Mouse (Mus musculus): ENCODE data around the gene Nckap5. TPM values are rescaled to one million over a fixed set of nuclear protein-coding genes. Genes with fewer than 3 reads are reported as not detected.
"Not testable (repeated sequence)": the region's sequence is repeated elsewhere in the genome, so short reads cannot be mapped to it uniquely, and the experiment has no call there.

The Nckap5 gene
- total and polyA plus RNA-seq, 3 experiments = not detected

DNA sequence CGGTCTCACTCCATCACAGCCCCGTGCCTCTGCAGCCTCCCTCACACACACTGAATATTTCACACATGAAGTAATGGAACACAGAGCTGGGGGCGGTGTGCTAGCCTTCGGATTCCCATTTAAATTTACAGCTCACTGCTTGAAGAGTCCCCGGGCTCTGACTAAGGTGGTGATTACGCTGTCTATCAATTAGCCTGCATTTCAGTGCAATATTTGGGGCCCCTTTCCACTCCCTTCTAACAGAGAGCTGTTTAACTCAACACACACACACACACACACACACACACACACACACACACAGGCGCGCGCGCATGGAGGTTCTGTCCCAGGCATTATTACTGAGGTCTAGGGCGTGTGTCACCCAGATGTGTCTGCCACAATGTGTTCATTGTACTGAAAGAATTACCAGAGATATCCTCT lies 31.2 kb downstream of the Nckap5 start:
- Histone ChIP-seq H3K4me1 (ENCODE audit: control insufficient read depth in 1 of 2, insufficient read depth in 2 of 2, low read length in 2 of 2) (no peaks in the 10 kb centered on the region), H3K9me3 (replicated peaks; ENCODE audit: insufficient read depth, low read length) (no peaks in the 10 kb centered on the region), H3K27ac (ENCODE audit: control insufficient read depth, low read depth, low read length) (no peak overlapping the region), H3K36me3 (ENCODE audit: control insufficient read depth in 1 of 2, insufficient read depth in 2 of 2, low read length in 2 of 2) (no peaks in the 10 kb centered on the region), H3K27me3 (ENCODE audit: control insufficient read depth in 1 of 2, insufficient read depth in 2 of 2, low read length in 2 of 2) (no peaks in the 10 kb centered on the region), H3K9ac (ENCODE audit: control insufficient read depth, low read depth, low read length, poor library complexity, severe bottlenecking) (no peak overlapping the region), H3K4me3 (ENCODE audit: control insufficient read depth in 1 of 2, insufficient read depth in 1 of 2, low read depth in 2 of 2, low read length in 2 of 2) (no peak overlapping the region), H3K79me2 (ENCODE audit: control insufficient read depth, insufficient read depth, low read length, poor library complexity) (no peaks in the 10 kb centered on the region)
- TF ChIP-seq POLR2AphosphoS2 (IDR thresholded peaks at IDR 0.05; ENCODE audit: low read length) = no peak
- TF ChIP-seq MYC (IDR thresholded peaks at IDR 0.05; ENCODE audit: low read depth, low read length) = no peak
- TF ChIP-seq CHD1 (IDR thresholded peaks at IDR 0.05; ENCODE audit: low read depth, low read length) = no peak
- TF ChIP-seq NRF1 (IDR thresholded peaks at IDR 0.05; ENCODE audit: insufficient read depth, low read depth, low read length, poor library complexity, severe bottlenecking) = no peak
- TF ChIP-seq MAFK (IDR thresholded peaks at IDR 0.05; ENCODE audit: borderline replicate concordance, low read depth, low read length) = no peak
- no peak for TF ChIP-seq MAZ (IDR thresholded peaks at IDR 0.05; ENCODE audit: low read depth, low read length)
- no peak for TF ChIP-seq MAX (IDR thresholded peaks at IDR 0.05; ENCODE audit: low read length)
- no peak for TF ChIP-seq MEF2A (IDR thresholded peaks at IDR 0.05; ENCODE audit: extremely low read depth, insufficient replicate concordance, low read depth, low read length, poor library complexity, severe bottlenecking)
- no peak for TF ChIP-seq MXI1 (IDR thresholded peaks at IDR 0.05; ENCODE audit: low read depth, low read length)
- TF ChIP-seq JUND (IDR thresholded peaks at IDR 0.05; ENCODE audit: low read depth, low read length) = no peak
- TF ChIP-seq UBTF (IDR thresholded peaks at IDR 0.05; ENCODE audit: borderline replicate concordance, insufficient read depth, low read depth, low read length) = no peak
- TF ChIP-seq KAT2A (conservative IDR thresholded peaks at IDR 0.05; ENCODE audit: low read depth, low read length) = no peak
- TF ChIP-seq BHLHE40 (IDR thresholded peaks at IDR 0.05; ENCODE audit: borderline replicate concordance, low read depth, low read length) = no peak
- no peak for TF ChIP-seq ZKSCAN1 (IDR thresholded peaks at IDR 0.05; ENCODE audit: low read depth, low read length)
- no peak for TF ChIP-seq ZNF384 (IDR thresholded peaks at IDR 0.05; ENCODE audit: low read depth, low read length)
- TF ChIP-seq SIN3A (IDR thresholded peaks at IDR 0.05; ENCODE audit: low read length) = no peak
- TF ChIP-seq ELF1 (IDR thresholded peaks at IDR 0.05; ENCODE audit: low read depth, low read length) = no peak
- TF ChIP-seq EP300 (IDR thresholded peaks at IDR 0.05; ENCODE audit: low read depth in 1 of 2, low read length in 2 of 2) = no peak
- no peak for TF ChIP-seq CHD2 (IDR thresholded peaks at IDR 0.05; ENCODE audit: low read length)
- TF ChIP-seq CTCF (IDR thresholded peaks at IDR 0.05 in 2 of 3, conservative IDR thresholded peaks at IDR 0.05 in 1 of 3; ENCODE audit: control insufficient read depth in 1 of 3, insufficient read depth in 1 of 3, low read depth in 2 of 3, low read length in 3 of 3, poor library complexity in 1 of 3, severe bottlenecking in 1 of 3) = no peak
- DNase-seq (ENCODE audit: low read depth, low spot score) = no peak

DNA sequence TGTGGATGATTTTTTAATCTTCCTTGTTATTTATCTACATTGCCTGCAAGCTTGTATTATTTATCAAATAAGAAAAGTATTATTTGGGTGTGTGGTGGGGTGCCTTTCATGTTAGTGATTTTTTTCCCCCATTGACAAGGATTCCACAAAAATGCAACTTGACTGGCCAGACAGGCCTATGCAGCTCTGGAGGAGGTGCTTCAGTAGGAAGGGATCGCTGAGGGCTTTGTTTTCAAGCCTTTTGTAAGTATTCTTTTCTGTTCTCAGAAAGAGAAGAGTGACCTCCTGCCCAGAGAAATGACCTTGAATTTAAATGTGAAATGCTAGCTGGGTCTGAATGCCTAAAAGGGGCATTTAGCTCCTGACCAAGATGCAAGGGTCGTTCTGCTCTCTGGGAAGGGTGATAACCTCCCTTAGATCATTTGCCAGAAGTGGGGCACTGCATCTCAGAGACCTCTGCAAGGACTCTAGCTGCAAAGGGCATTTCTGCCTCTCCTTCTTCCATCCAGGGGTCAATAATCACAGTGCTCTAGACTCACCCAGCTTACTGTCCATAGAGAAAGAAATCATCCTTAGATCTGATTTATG lies 50.2 kb downstream of the Nckap5 start:
- not testable (repeated sequence) for H3K4me3 ChIP-seq (ENCODE audit: control insufficient read depth in 1 of 2, insufficient read depth in 1 of 2, low read depth in 2 of 2, low read length in 2 of 2); H3K9ac ChIP-seq (ENCODE audit: control insufficient read depth, low read depth, low read length, poor library complexity, severe bottlenecking); DNase-seq (ENCODE audit: low read depth, low spot score); H3K36me3 ChIP-seq (ENCODE audit: control insufficient read depth in 1 of 2, insufficient read depth in 2 of 2, low read length in 2 of 2); H3K4me1 ChIP-seq (ENCODE audit: control insufficient read depth in 1 of 2, insufficient read depth in 2 of 2, low read length in 2 of 2); H3K27ac ChIP-seq (ENCODE audit: control insufficient read depth, low read depth, low read length); H3K27me3 ChIP-seq (ENCODE audit: control insufficient read depth in 1 of 2, insufficient read depth in 2 of 2, low read length in 2 of 2); H3K79me2 ChIP-seq (ENCODE audit: control insufficient read depth, insufficient read depth, low read length, poor library complexity); H3K9me3 ChIP-seq (replicated peaks; ENCODE audit: insufficient read depth, low read length)

GRCm38 (mm10) chr1:126773947-126774346 lies 56.7 kb downstream of the Nckap5 start:
- not testable (repeated sequence) for H3K9me3 ChIP-seq (replicated peaks; ENCODE audit: insufficient read depth, low read length); H3K27ac ChIP-seq (ENCODE audit: control insufficient read depth, low read depth, low read length); H3K27me3 ChIP-seq (ENCODE audit: control insufficient read depth in 1 of 2, insufficient read depth in 2 of 2, low read length in 2 of 2); H3K79me2 ChIP-seq (ENCODE audit: control insufficient read depth, insufficient read depth, low read length, poor library complexity); H3K4me3 ChIP-seq (ENCODE audit: control insufficient read depth in 1 of 2, insufficient read depth in 1 of 2, low read depth in 2 of 2, low read length in 2 of 2); H3K36me3 ChIP-seq (ENCODE audit: control insufficient read depth in 1 of 2, insufficient read depth in 2 of 2, low read length in 2 of 2); H3K9ac ChIP-seq (ENCODE audit: control insufficient read depth, low read depth, low read length, poor library complexity, severe bottlenecking); DNase-seq (ENCODE audit: low read depth, low spot score); H3K4me1 ChIP-seq (ENCODE audit: control insufficient read depth in 1 of 2, insufficient read depth in 2 of 2, low read length in 2 of 2)

Data from MEL (cell line).